Mouse (Mus musculus) forebrain, embryonic 14.5 days (tissue): Measurements from ENCODE around the gene Olfr1426. TPM values are rescaled to one million over a fixed set of nuclear protein-coding genes. Genes with fewer than 3 reads are reported as not detected.
"Not testable (repeated sequence)": the region's sequence is repeated elsewhere in the genome, so short reads cannot be mapped to it uniquely, and the experiment has no call there.

Experiments
- ATAC-seq: fragments of 200-750 bp; cut with Nextera tagmentation; 2 replicates; pipeline ENCODE4 v1.8.0; 2017; ENCODE audit warnings: mild to moderate bottlenecking, moderate library complexity
- DNase-seq: peaks from one replicate; pipeline ENCODE4 v3.0.0-alpha.2; 2015; ENCODE audit warnings: low spot score
- H3K27ac ChIP-seq: fragments of 300-500 bp; sonication (generic); 2 replicates; pipeline ENCODE4 v1.5.1; 2014; ENCODE audit warnings: low read depth, mild to moderate bottlenecking, control low read depth, low read length, moderate library complexity
- H3K27me3 ChIP-seq: fragments of 300-500 bp; sonication (generic); replicated peaks from 2 replicates; pipeline ENCODE4 v1.6.1; 2014; ENCODE audit warnings: low read length, control low read depth, mixed read lengths; ENCODE audit not compliant: control insufficient read depth, insufficient read depth
- H3K36me3 ChIP-seq: fragments of 300-500 bp; sonication (generic); 2 replicates; pipeline ENCODE4 v1.6.1; 2014; ENCODE audit warnings: low read length, control low read depth; ENCODE audit not compliant: control insufficient read depth, insufficient read depth
- H3K4me1 ChIP-seq: fragments of 300-500 bp; sonication (generic); 2 replicates; pipeline ENCODE4 v1.6.1; 2014; ENCODE audit warnings: antibody characterized with exemption, low read length, control low read depth; ENCODE audit not compliant: control insufficient read depth, insufficient read depth
- H3K4me2 ChIP-seq: fragments of 300-500 bp; sonication (generic); 2 replicates; pipeline ENCODE4 v1.6.1; 2014; ENCODE audit warnings: mild to moderate bottlenecking, control low read depth, low read length
- H3K4me3 ChIP-seq: fragments of 300-500 bp; sonication (generic); 2 replicates; pipeline ENCODE4 v1.5.1; 2014; ENCODE audit warnings: low read depth, low read length, control low read depth
- H3K9ac ChIP-seq: fragments of 300-500 bp; sonication (generic); 2 replicates; pipeline ENCODE4 v1.6.1; 2014; ENCODE audit warnings: mild to moderate bottlenecking, low read length, control low read depth, moderate library complexity
- H3K9me3 ChIP-seq: fragments of 300-500 bp; sonication (generic); replicated peaks from 2 replicates; pipeline ENCODE4 v1.6.1; 2016; ENCODE audit warnings: low read length, control low read depth, mixed read lengths; ENCODE audit not compliant: control insufficient read depth
- WGBS: fragments of 180-500 bp; shearing (Covaris S2); extraction: QIAGEN DNeasy Blood & Tissue Kit; methylation state at CpG from one replicate; pipeline ENCODE4 v1.1.7; 2014; 5-methylcytosine and 5-hydroxymethylcytosine counted together
- polyA plus RNA-seq: library from polyadenylated mRNA; unstranded; fragments of >200 nt; fragmentation: Nextera tagmentation; extraction: Ambion mirVana; gene quantifications from 2 replicates; pipeline ENCODE4 v1.2.1, GENCODE M21; 2014

Gene Olfr1426
- polyA plus RNA-seq, 1 experiment from 2014 or later, result not detected

- ATAC-seq, H3K27me3 ChIP-seq, H3K9me3 ChIP-seq, H3K4me2 ChIP-seq, H3K4me1 ChIP-seq, H3K36me3 ChIP-seq, H3K27ac ChIP-seq, H3K9ac ChIP-seq, DNase-seq, H3K4me3 ChIP-seq: not testable (repeated sequence)
- 73% methylated on average over 1 of the region's 1 CpGs for WGBS
Observed at GRCm38 (mm10) chr19:12069546-12069945, 22.3 kb downstream of the Olfr1426 start.

GRCm38 (mm10) chr19:12067806-12068205 lies 24.0 kb downstream of the Olfr1426 start:
- not testable (repeated sequence) for H3K9me3 ChIP-seq, ATAC-seq, H3K4me2 ChIP-seq, H3K9ac ChIP-seq, DNase-seq, H3K27ac ChIP-seq, H3K27me3 ChIP-seq, H3K36me3 ChIP-seq, H3K4me3 ChIP-seq, H3K4me1 ChIP-seq
- 74% methylated on average over 1 of the region's 1 CpGs for WGBS

GRCm38 (mm10) chr19:12062582-12062981 lies 29.2 kb downstream of the Olfr1426 start, which contains the start of gene Olfr1424:
Olfr1424 (minus strand) TSS chr19:12062682.
- not testable (repeated sequence) for H3K9me3 ChIP-seq, H3K36me3 ChIP-seq, H3K27me3 ChIP-seq, H3K4me1 ChIP-seq, H3K9ac ChIP-seq, H3K4me2 ChIP-seq, DNase-seq, ATAC-seq, H3K27ac ChIP-seq, H3K4me3 ChIP-seq
- 91% methylated on average over 1 of the region's 1 CpGs for WGBS

GRCm38 (mm10) chr19:12043163-12043562 lies 48.6 kb downstream of the Olfr1426 start:
- Histone ChIP-seq H3K4me3 (no peak overlapping the region), H3K9ac (no peak overlapping the region), H3K36me3 (no peaks in the 10 kb centered on the region), H3K4me1 (no peaks in the 10 kb centered on the region), H3K27ac (no peak overlapping the region), H3K4me2 (no peak overlapping the region), H3K9me3 (no peaks in the 10 kb centered on the region), H3K27me3 (no peaks in the 10 kb centered on the region)
- ATAC-seq (no peak), DNase-seq (no peak)
- WGBS, result 91% methylated on average over 5 of the region's 5 CpGs

GRCm38 (mm10) chr19:12041217-12041616 lies 50.6 kb downstream of the Olfr1426 start, which contains the start of gene Olfr1423:
Olfr1423 (minus strand) TSS chr19:12041317.
- no peak for DNase-seq
- H3K9ac ChIP-seq, result no peak within 1 kb of the TSS
- no peak within 1 kb of the TSS for H3K27ac ChIP-seq

GRCm38 (mm10) chr19:12037727-12038126 lies 54.1 kb downstream of the Olfr1426 start:
- H3K4me1 ChIP-seq, result no peaks in the 10 kb centered on the region

More at GRCm38 (mm10) chr19:12041217-12041616, 50.6 kb downstream of the Olfr1426 start, which contains the start of gene Olfr1423:
- Histone ChIP-seq H3K36me3 (no peaks in the 10 kb centered on the region), H3K4me2 (no peak within 1 kb of the TSS), H3K4me3 (no peak within 1 kb of the TSS), H3K9me3 (no peaks in the 10 kb centered on the region), H3K27me3 (no peaks in the 10 kb centered on the region), H3K4me1 (no peaks in the 10 kb centered on the region)
- no peak for ATAC-seq
- WGBS, result 76% methylated on average over 2 of the region's 2 CpGs

More at GRCm38 (mm10) chr19:12037727-12038126, 54.1 kb downstream of the Olfr1426 start:
- no peak for DNase-seq
- no peak overlapping the region for H3K4me3 ChIP-seq
- no peaks in the 10 kb centered on the region for H3K36me3 ChIP-seq
- H3K27me3 ChIP-seq, result no peaks in the 10 kb centered on the region
- H3K27ac ChIP-seq, result no peak overlapping the region
- ATAC-seq, result no peak
- no peak overlapping the region for H3K9ac ChIP-seq
- no peak overlapping the region for H3K4me2 ChIP-seq
- no peaks in the 10 kb centered on the region for H3K9me3 ChIP-seq

Other genes starting within 250 kb of the Olfr1426 start
- not detected in 2 replicates for gene Olfr1418, start 230.9 kb downstream of the Olfr1426 start, polyA plus RNA-seq
- gene Olfr1419, start 216.9 kb downstream of the Olfr1426 start, polyA plus RNA-seq, result not detected in 2 replicates
- gene Olfr1420, start 205.4 kb downstream of the Olfr1426 start, polyA plus RNA-seq, result not detected in 2 replicates
- gene Patl1, start 179.6 kb downstream of the Olfr1426 start, polyA plus RNA-seq, result 16.1 and 21.2 TPM in 2 replicates
- 7.2 and 7.4 TPM in 2 replicates for gene Osbp, start 126.1 kb downstream of the Olfr1426 start, polyA plus RNA-seq
- not detected in 2 replicates for gene Olfr1423, start 50.7 kb downstream of the Olfr1426 start, polyA plus RNA-seq
- gene Olfr1424, start 29.3 kb downstream of the Olfr1426 start, polyA plus RNA-seq, result not detected in 2 replicates
- gene Olfr1425, start 14.3 kb downstream of the Olfr1426 start, polyA plus RNA-seq, result not detected in 2 replicates
- not detected in 2 replicates for gene Olfr1427, start 11.3 kb upstream of the Olfr1426 start, polyA plus RNA-seq
- not detected in 2 replicates for gene Olfr1428, start 23.9 kb upstream of the Olfr1426 start, polyA plus RNA-seq
- gene Olfr76, start 31.2 kb upstream of the Olfr1426 start, polyA plus RNA-seq, result not detected in 2 replicates
- gene Olfr1555-ps1, start 78.1 kb upstream of the Olfr1426 start, polyA plus RNA-seq, result not detected in 2 replicates
- not detected in 2 replicates for gene Olfr1431, start 108.6 kb upstream of the Olfr1426 start, polyA plus RNA-seq
- gene Olfr1432, start 140.6 kb upstream of the Olfr1426 start, polyA plus RNA-seq, result not detected in 2 replicates
- not detected in 2 replicates for gene Olfr262, start 149.6 kb upstream of the Olfr1426 start, polyA plus RNA-seq
- gene Olfr235, start 169.0 kb upstream of the Olfr1426 start, polyA plus RNA-seq, result not detected in 2 replicates
- not detected in 2 replicates for gene Olfr1434, start 187.8 kb upstream of the Olfr1426 start, polyA plus RNA-seq
- gene Olfr1436, start 207.1 kb upstream of the Olfr1426 start, polyA plus RNA-seq, result not detected in 2 replicates
- gene Olfr1437, start 233.1 kb upstream of the Olfr1426 start, polyA plus RNA-seq, result not detected in 2 replicates
- not detected in 2 replicates for gene Olfr1438-ps1, start 243.9 kb upstream of the Olfr1426 start, polyA plus RNA-seq